Mouse (Mus musculus): ENCODE measurements around the gene Etfb.
"Not testable (repeated sequence)": the region's sequence is repeated elsewhere in the genome, so short reads cannot be mapped to it uniquely, and the experiment has no call there.

The Etfb gene

DNA sequence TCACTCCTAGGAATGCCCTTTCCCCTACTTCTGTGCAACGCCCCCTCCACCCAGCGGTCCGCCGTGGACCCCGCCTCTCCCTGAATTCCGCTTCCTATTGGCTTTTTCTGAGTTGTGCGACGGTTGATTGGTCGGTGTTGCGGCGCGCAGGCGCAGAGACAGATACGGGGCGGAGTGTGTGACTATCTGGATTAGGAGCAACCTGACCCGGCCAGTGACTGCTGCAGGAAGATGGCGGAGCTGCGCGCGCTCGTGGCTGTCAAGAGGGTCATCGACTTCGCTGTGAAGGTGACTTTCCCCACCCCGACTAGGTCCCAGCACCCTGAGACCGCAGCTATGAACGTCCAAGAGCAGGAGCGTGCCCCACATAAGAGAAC, at the start of gene Etfb, which contains the start of gene Gm45233:
Etfb (plus strand) TSS at position 167 of the 377 bp plus-strand sequence.
Gm45233 (plus strand) TSS at position 212 of the 377 bp plus-strand sequence.
- DNase-seq (ENCODE audit: low read depth, low spot score): peak; percentile 98

DNA sequence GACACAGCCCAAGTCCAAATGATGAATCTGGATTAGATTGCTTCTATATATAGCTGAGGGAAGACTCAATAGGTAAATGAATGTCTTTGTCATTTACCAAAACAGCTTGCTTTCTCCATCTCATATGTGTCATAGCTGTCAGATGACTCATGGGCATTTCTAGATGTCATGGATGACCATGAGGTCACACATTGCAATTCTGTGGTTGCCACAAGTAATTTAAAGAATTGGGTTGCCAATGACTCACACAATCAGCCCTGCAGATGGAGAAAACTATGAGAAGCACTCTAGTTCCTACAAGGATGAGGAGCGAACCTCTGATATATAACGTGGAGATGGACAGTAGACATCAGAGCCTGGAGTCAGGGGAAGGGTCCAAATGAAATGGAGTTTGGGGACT, 44.4 kb upstream of the Etfb start:
- no peak for DNase-seq (ENCODE audit: low read depth, low spot score)

DNA sequence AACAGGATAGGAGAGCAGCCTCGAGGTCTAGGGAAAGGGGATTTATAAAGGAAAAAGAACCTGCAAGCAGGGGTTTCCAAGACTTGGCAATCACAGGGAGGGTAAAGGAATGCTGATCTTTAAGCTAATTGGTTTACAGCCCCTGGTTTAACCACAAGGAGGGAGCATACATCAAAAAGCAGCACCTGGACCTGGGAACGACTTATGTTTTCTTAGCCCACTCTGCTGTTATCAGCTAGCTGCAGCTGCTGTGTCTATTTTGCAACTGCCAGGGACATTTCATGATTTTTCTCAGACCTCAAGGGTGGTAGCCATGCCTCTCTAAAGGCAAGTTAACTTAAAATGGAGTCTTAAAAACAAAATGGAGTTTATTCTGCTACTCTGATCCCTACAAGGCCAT, 41.2 kb upstream of the Etfb start:
- DNase-seq (ENCODE audit: low read depth, low spot score): no peak

DNA sequence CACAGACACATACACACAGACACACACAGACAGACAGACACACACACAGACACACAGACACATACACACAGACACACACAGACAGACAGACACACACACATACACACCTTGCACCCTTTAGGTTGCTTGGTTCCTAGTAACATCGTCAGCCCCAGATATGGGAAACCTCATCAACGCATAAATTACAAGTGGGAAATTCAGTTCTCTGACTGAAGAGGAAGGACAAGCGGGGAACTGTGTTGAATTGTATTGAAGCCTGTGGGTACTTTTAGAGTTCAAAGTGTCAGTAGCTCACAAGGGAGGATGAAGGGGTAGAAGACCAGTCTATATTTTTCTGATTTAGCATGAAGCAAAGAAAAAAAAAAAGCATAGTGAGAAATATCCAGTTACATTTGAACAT, 36.3 kb upstream of the Etfb start:
- no peak for DNase-seq (ENCODE audit: low read depth, low spot score)

DNA sequence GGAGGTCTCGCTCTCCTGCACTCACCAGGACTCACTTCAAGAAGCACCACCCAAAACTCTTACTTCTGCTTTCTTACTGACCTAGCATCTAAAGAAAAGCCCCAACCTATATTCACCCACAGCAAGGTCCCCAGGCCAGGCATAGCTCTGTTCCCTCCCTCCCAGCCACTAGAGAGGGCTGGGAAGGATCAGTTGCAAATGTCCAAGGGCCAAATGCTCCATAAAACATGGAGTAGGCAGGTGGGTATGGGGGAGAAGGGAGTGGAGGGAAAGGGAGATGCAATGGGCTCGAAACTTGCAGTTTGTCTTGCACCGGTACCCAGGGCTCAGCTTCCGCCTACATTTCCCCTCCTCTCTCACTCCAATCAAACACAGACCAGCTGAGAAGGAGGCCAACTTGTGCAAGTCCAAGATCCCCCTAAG, 35.7 kb upstream of the Etfb start, which contains the start of gene Siglecg:
Siglecg (plus strand) TSS at position 74 of the 423 bp plus-strand sequence.
- no peak for DNase-seq (ENCODE audit: low read depth, low spot score)

DNA sequence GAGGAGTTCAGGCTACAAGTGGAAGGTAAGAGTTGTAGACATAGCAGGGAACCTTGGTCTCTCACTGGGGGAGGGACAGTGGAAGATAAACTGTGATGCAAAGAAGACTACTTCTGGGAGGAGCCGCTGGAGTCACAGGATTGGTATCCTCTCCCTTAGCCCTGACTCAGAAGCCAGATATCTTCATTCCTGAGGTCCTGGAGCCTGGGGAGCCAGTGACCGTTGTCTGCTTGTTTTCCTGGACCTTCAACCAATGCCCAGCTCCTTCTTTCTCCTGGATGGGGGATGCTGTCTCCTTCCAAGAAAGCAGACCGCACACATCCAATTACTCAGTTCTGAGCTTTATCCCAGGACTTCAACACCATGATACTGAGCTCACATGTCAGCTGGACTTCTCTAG, 34.8 kb upstream of the Etfb start:
- DNase-seq (ENCODE audit: low read depth, low spot score): no peak

DNA sequence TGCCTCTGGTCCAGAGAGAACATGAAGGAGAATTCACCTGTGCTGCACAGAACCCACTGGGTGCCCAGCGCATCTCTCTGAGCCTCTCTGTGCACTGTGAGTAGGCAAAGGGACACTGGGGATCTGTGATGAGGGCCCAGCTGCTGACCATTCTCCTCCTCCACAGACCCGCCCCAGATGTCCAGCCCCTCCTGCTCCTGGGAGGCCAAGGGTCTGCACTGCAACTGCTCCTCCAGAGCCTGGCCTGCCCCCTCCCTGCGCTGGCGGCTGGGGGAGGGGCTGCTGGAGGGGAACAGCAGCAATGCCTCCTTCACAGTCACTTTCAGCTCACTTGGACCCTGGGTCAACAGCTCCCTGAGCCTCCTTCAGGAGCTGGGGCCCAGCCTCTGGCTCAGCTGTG, 32.2 kb upstream of the Etfb start:
- not testable (repeated sequence) for DNase-seq (ENCODE audit: low read depth, low spot score)

DNA sequence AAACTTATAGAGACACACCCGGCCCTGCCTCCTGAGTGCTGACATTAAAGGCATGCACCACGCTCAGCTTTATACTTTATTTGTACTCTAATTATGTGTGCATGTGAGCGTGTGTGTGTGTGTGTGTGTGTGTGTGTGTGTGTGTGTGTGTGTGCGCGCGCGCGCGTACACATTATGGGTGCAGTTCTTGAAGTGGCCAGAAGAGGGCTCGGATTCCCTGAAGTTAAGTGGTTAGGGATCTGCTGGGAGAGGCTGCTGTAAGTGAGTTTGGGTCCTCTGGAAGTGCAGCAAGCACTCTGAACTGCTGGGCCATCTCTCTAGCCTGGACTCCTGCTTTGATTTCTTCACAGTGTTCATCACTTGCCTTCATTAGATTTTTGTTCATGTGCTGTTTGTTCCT, 26.6 kb upstream of the Etfb start:
- peak; percentile 84 for DNase-seq (ENCODE audit: low read depth, low spot score)

DNA sequence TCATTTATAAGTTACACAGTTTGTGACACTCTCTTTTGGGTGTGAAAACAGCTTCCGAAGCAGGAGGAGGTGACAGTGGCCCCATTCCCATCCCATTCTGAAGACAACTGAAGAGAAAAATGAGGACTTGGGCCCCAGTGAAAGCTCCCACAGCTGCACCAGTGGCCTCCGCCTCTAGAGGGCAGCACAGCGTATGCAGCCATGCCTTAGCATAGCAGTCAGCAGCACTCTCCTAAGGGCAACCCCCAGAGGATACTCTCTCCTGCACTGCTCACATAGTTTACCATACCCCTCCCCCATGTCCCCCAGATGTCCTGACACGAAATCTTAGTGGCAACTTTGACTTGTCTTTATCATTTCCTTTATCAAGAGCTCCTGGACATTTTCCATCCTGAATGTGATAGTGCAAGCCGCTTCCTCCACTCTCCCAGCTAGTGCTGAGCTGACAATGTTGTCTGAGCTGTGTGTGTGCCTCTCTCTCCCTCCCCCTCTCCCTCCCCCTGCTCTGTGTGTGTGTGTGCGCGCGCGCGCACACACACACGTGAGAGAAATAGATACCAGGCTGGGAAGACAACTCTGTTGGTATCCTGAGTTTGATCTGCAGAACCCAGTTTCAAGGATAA, 20.8 kb upstream of the Etfb start:
- DNase-seq (ENCODE audit: low read depth, low spot score): peak; percentile 91

DNA sequence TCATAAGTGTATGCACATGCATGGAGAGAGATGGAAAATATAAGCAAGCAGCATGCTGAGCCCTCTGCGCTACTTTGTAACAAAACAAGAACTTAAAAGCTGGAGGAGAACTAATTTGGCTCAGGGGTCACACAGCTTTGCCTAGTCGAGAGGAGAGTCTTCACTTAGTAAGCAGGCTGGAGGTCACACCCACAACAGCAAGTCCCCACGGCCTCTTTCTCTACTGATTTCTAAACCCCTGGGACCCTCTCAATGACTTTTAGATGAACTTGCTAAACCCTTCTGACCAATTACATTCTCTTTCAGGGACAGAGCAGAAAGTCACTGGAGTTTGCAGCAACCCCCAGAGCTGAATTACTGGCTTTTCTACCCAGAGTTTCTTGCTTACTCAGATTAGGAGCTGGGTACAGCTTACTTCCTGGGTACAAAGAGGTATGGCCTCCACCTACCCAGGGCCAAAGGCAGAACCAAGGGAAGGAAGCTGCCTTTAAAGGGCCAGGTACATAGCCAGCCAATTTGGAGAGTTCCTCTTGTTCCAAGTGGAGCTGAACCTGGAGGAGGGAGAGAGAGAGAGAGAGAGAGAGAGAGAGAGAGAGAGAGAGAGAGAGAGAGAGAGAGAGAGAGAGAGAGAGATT, 19.8 kb upstream of the Etfb start:
- no peak for DNase-seq (ENCODE audit: low read depth, low spot score)

DNA sequence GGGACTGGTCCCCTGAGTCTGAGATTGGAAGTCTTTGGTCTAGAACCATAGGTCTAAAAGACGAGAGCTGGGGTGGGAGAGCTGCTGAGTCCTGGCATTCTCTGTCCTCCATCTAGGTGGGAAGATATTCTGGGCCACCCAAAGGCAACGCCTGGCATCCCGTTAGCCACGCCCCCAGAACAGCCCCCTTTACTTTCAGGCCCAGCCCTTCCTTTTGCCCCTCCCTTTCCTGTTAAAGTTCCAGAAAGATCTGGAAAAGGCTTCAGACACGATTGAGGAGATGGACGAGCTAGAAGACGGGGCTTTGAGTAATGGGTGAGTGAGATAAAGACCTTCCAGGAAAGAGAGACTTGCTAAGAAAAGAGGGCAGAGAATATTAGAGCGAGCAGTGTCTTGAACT, 16.5 kb upstream of the Etfb start, which contains the start of gene Lim2:
Lim2 (plus strand) TSS at position 265 of the 400 bp plus-strand sequence.
- DNase-seq (ENCODE audit: low read depth, low spot score): peak; percentile 34

DNA sequence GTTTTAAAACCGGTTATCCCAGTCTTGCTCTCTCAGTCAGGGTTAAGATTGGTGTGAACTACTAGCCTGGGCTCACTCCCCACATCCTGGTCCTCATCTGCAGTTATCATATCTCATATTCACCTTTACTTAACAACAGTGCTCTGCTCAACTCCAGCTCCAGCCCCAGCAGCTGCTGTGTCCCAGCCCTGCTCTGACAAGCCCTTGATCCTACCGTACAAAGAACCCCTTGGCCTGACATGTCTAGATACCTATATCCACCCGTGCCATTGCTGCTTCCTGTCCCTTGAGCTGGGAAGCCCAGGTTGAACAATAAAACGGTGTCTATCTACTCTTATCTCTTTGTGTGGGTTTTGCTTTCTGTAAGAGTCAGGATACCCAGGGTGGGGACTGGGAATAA, 14.4 kb upstream of the Etfb start:
- DNase-seq (ENCODE audit: low read depth, low spot score): no peak

DNA sequence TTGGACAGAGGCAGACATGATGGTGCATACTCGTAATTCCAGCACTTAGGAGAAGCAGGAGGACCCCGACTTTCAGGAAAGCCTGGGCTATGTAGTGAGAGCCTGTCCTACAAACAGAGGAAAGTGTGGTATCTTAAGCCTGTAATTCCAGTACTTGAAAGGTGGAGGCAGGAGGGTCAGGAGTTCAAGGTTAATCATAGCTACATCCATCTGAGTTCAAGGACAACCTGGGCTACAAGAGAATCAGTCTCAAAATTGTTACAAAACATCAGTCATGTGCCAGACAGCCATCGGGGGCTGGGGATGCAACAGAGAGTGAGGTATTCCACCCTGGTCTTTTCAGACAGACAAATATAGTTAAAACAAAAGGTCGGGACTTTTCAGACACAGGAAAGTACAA, 11.0 kb upstream of the Etfb start:
- DNase-seq (ENCODE audit: low read depth, low spot score): peak; percentile 53

DNA sequence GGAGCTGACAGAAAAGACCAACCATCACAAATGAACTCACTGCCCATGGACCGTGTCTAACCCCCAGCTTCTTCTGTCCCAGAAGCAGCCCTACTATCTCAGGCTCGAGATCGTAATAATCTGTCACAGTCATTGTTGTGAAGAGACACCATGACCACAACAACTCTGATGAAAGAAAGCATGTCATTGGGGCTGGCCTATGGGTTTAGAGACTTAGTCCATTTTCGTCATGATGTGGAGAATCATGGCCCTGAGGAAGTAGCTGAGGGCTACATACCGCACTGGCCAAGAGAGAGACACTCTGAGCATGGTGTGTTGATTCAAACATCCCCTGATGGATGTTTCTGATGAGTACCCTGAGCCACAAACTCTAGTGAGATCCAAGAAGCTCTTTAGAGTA, 9.2 kb upstream of the Etfb start:
- no peak for DNase-seq (ENCODE audit: low read depth, low spot score)

DNA sequence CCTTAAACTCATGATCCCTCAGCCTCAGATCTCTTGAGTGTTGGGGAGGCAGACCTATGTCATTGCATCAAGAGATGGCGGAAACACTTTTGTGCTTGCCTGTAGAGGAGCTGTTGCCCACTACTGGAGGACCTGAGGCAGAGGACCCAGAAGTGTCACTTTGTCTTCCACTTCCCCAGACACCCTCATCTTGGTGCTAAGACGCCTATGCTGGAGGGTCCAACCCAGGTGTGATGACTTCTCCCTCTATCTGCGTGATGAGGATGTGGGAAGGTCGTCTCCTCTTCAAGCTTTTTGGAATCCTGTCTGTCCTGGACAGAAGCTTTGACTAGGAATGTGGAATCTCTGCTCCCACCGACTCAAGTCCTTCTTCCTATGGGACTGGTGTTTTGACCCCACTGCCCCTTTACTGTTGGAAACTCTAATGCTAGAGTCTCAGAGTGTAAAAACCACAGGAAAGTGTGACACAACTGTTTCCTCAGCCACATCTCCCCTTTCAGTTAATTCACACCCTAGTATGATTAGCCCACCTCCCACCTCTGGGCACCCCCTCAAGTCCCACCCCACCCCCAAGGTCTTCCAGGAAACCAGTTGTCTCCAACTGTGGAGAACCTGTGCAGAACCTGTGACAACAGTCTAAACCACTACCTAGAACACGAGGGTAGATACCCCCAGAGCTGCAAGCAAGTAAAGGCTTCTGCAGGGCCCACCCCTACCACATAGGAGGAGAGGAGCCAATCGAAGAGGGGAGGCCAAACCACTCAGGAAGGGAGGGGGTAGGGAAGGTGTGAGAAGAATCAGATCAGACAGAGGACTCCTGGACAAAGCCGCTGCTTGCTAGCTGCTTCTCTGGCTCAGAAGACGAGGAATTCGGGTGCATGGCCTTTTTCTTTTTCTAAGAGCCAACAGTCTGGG, 7.3 kb upstream of the Etfb start, which contains the start of gene Nkg7:
Nkg7 (plus strand) TSS at position 733 of the 915 bp plus-strand sequence.
- no peak for DNase-seq (ENCODE audit: low read depth, low spot score)

DNA sequence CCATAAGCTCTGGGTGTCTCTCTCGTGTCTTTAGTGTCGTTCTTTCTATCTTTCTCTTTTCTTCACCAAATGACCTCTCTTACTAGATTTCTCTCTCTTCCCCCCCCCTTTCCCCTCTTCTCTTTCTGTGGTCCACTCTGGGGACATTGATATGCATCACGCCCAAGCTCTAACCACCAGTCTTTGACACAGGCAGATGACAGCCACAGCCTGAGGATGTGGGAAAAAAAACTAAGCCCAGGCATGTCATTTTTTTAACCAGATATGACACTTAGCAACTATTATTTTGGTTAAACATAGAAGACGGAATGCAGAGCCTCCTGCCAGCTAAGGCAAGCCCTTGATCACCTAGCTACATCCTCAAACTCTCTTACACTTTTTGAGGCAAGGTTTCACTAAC, 5.3 kb upstream of the Etfb start:
- DNase-seq (ENCODE audit: low read depth, low spot score): no peak

DNA sequence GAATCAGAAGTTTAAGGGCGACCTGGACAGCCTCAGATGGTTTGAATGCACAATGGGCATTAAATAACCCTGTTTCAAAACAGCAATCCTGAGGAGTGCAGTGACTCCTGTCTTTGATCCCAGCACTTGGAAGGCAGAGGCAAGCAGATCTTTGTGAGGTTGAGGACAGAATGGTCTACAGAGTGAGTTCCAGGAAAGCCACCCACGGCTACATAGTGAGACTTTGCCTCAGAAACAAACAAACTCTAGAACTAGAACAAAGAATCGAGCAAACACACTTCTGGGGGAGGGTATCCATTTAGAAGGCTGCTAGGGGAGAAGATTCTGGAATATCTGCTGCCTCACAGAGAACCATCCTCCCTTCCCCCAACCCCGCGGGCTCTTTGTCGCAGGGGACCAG, 3.4 kb upstream of the Etfb start, which contains the start of gene Cldnd2:
Cldnd2 (plus strand) TSS at position 301 of the 400 bp plus-strand sequence.
- no peak for DNase-seq (ENCODE audit: low read depth, low spot score)

DNA sequence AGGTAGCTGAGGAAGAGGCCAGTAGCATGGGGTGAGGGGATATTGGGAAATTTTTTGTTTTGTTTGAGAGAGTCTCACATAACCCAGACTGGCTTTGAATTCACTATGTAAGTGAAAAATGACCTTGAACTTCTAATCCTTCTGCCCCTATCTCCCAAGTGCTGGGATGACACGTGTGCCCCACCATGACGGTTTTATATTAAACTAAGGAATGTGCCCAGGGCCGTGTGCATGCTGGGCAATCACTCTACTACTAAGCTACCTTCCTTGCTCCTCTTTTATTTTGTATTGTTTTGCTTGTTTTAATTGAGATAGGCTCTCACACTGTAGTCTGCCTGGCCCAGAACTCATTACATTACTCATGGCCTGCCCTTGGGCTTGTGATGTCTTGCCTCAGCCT, 2.8 kb upstream of the Etfb start:
- no peak for DNase-seq (ENCODE audit: low read depth, low spot score)

DNA sequence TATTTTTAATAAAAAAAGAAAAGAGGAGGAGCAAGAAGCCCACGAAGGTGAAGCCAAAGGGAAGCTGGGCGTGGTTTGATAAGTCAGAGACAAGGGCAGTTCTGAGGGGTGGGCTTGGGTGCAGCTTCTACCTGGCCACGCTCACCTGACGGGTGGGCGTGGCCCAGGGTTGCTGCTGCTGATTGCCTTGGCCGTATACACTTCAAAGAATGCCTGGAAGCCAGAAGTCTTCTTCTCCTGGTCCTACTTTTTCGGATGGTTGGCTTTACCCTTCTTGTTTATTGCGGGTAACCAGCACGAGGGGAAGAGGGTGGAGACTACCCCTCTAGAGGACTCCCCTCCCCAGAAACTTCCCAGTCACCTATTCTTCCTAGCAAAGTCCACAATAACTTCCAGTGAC, 1.2 kb upstream of the Etfb start:
- no peak for DNase-seq (ENCODE audit: low read depth, low spot score)

DNA sequence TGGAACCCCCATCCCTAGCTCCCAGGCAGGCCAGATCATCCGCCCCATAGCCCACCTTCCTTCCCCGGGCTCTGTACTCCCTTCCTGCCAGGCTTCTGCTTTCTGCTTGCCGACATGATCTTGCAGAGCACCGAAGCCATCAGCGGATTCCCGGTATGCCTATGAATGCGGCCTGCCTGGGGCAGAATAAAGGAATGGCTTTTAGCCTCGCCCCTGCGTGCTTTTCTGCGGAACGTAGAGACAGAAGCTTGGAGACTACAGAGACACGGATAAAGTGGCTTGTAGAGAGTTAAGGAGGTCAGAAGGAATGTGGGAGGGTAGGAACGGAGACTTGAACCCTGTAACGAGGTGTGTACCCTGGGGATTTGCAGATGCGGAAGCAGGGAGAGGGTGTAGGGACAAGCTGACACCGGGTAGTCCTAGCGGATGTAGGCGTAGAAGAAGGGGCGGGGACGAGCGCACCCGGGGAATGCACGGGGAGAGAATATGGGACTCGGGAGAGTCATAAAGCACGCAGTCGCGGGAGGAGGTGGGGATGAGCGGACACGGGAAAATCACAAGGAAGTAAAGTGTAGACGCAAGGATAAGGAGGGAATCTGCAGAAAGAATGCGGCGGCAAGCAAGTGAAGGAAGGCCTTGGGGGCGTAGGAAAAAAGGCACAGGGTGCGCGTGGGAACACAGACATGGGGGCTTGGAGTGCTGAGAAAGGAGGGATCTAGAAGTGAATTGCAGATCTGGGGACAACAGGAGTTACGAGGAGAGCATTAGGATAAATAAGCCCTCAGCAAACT, 562 bp upstream of the Etfb start:
- peak; percentile 66 for DNase-seq (ENCODE audit: low read depth, low spot score)

DNA sequence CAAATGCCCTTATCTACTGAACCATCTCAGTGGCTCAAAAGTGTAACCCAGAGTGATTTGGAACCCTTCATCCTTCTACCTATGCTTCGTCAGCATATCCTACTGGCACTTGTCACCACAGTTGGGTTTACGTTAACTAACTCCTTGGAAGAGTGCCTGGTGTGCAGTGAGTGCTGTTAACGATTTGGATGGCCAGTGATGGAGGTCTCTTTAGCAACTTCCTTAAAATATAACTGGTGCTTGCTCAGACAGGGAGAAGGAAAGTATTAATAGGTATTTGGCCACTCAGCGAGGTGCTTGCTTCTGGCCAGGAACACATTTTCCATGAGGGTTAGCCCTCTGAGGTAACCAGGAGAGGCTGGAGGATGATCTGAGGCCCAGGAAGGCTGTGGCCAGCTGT, 3.9 kb downstream of the Etfb start:
- no peak for DNase-seq (ENCODE audit: low read depth, low spot score)

All from ES-CJ7 (cell line).